Mouse (Mus musculus) kidney, embryonic 15.5 days (tissue): ENCODE data around the gene Toe1. TPM values are rescaled to one million over a fixed set of nuclear protein-coding genes. Genes with fewer than 3 reads are reported as not detected.
"Not testable (repeated sequence)": the region's sequence is repeated elsewhere in the genome, so short reads cannot be mapped to it uniquely, and the experiment has no call there.

Experiments used
- ATAC-seq: fragments of 200-750 bp; cut with Nextera tagmentation; replicated peaks from 2 replicates; pipeline ENCODE4 v1.8.0; 2017; ENCODE audit warnings: moderate TSS enrichment; ENCODE audit not compliant: low FRiP score
- H3K27ac ChIP-seq: fragments of 300-500 bp; sonication (generic); 2 replicates; pipeline ENCODE4 v1.5.1; 2015; ENCODE audit warnings: mild to moderate bottlenecking, inconsistent platforms
- H3K27me3 ChIP-seq: fragments of 300-500 bp; sonication (generic); 2 replicates; pipeline ENCODE4 v1.6.1; 2015; ENCODE audit warnings: inconsistent platforms
- H3K36me3 ChIP-seq: fragments of 300-500 bp; sonication (generic); 2 replicates; pipeline ENCODE4 v1.6.1; 2015; ENCODE audit warnings: inconsistent platforms
- H3K4me1 ChIP-seq: fragments of 300-500 bp; sonication (generic); 2 replicates; pipeline ENCODE4 v1.6.1; 2015; ENCODE audit warnings: inconsistent platforms
- H3K4me2 ChIP-seq: fragments of 300-500 bp; sonication (generic); 2 replicates; pipeline ENCODE4 v1.6.1; 2015; ENCODE audit warnings: moderate library complexity, mild to moderate bottlenecking, inconsistent platforms
- H3K4me3 ChIP-seq: fragments of 300-500 bp; sonication (generic); replicated peaks from 2 replicates; pipeline ENCODE4 v1.5.1; 2015; ENCODE audit warnings: mild to moderate bottlenecking, inconsistent platforms
- H3K9ac ChIP-seq: fragments of 300-500 bp; sonication (generic); 2 replicates; pipeline ENCODE4 v1.6.1; 2015; ENCODE audit warnings: mild to moderate bottlenecking, inconsistent platforms
- H3K9me3 ChIP-seq: fragments of 300-500 bp; sonication (generic); replicated peaks from 2 replicates; pipeline ENCODE4 v1.6.1; 2016; ENCODE audit warnings: inconsistent platforms
- WGBS: fragments of 180-500 bp; shearing (Covaris S2); methylation state at CpG from one replicate; pipeline ENCODE4 v1.1.7; 2015; ENCODE audit warnings: mixed read lengths; 5-methylcytosine and 5-hydroxymethylcytosine counted together
- polyA plus RNA-seq: library from polyadenylated mRNA; unstranded; fragments of >200 nt; fragmentation: Nextera tagmentation; extraction: Ambion mirVana; gene quantifications from 2 replicates; pipeline ENCODE4 v1.2.1, GENCODE M21; 2015

Toe1 gene
- polyA plus RNA-seq, result 38.1 and 39.8 TPM in 2 replicates

DNA sequence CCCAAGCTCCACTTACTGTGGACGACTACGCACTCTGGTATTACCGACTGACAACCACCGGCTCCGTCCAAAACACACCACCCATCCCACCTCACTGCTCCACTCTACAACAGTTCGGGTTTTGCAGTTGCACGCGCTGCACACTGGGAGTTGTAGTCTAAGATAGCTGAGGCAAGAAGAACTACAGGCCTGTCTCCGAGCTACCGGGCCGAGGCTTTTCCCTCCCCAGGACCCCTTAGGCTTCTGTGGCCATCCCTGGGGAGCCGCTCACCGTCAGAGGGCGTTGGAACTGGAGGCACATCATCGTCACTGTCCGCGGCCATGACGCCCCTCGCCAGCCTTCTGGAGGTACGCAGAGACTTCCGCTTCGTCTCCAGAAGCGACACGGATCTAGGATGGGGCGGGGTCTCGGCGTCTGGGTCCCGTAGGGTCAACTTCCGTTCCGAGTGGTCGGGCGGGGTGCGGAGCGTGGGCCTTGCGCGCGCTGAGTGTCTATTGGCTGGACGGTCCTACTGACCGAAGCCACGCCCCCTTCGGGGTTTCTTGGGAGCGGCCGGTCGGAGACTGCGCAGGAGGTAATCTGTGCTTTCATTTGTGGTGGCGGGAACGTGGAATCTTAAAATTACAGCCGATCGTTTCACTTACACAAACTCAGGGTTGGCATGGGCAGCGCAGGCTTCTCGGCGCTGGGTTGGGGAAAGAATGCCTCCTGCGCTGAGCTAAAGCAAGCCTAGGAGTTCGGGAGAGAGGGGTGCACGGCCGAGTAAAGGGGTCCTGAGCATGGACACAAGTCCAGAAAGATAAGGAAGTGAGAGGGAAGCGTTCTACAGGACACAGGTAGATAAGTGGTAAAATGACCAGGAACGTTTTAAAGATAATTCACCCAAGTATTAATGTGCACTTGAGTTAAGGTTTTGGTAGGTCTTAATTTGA is at the start of gene Toe1, which contains the start of gene Mutyh:
Toe1 (minus strand) TSS at position 444 of the 933 bp plus-strand sequence.
Mutyh (plus strand) TSS at position 527 of the 933 bp plus-strand sequence.
- H3K9ac ChIP-seq, result peak within 1 kb of the TSS; percentile 65
- peaks cover 12% of the 10 kb centered on the region for H3K4me1 ChIP-seq
- under 1% methylated on average over 58 of the region's 58 CpGs for WGBS
- peak; percentile 99 for ATAC-seq
- H3K4me3 ChIP-seq, result peak within 1 kb of the TSS; percentile 77
- peak within 1 kb of the TSS; percentile 93 for H3K27ac ChIP-seq
- peak within 1 kb of the TSS; percentile 66 for H3K4me2 ChIP-seq
- peaks cover 36% of the 10 kb centered on the region for H3K36me3 ChIP-seq
- no peaks in the 10 kb centered on the region for H3K9me3 ChIP-seq
- H3K27me3 ChIP-seq, result no peaks in the 10 kb centered on the region

DNA sequence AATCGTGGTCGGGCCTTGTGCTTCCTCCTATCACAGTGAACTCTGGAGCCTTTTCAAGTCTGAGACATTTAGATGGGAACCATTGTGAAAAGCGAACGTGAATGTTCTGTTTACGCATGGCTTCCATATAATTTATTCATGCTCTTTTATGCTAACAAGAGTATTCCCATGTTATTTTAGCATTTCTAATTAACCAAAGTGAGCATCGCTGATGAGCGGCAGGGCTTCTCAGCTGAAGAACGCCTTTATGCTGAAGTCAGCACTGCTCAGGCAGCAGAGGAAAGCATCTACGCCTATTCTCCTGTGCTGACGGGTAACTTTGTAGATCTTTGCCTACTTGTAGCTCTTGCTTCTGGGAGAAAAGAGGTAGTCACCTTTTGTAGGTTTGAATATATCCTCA is 49.8 kb upstream of the Toe1 start:
- ATAC-seq, result no peak
- 88% methylated on average over 10 of the region's 10 CpGs for WGBS
- no peaks in the 10 kb centered on the region; the same call in 1 of the 2 replicates for H3K27me3 ChIP-seq

DNA sequence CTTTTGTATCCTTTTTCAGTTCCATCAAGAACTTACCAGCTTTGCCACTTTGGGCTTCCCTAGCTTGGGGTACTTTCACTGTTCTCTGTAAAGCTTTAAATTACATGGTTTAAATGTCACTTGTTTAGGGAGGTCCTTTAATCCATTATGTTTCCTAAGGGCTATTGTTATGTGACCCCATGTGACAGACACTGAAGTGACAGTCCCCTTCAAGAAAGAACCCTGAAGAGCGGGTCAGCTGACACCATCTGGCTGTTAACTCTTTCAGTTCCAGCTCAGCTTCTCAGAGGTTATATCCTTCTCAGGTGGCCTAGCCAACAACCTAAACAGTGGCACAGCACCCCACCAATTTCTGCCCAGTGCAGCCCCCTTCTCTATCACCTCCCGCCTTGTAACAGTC is 46.8 kb upstream of the Toe1 start:
- Histone ChIP-seq H3K9me3 (no peaks in the 10 kb centered on the region), H3K4me1 (no peaks in the 10 kb centered on the region), H3K9ac (no peak overlapping the region), H3K4me2 (no peak overlapping the region), H3K4me3 (no peak overlapping the region), H3K27me3 (no peaks in the 10 kb centered on the region), H3K27ac (no peak overlapping the region), H3K36me3 (no peaks in the 10 kb centered on the region)
- WGBS, result 23% methylated on average over 2 of the region's 2 CpGs
- no peak for ATAC-seq

More for the DNA sequence above, 49.8 kb upstream of the Toe1 start:
- H3K9me3 ChIP-seq, result no peaks in the 10 kb centered on the region
- H3K4me3 ChIP-seq, result no peak overlapping the region
- H3K9ac ChIP-seq, result no peak overlapping the region
- no peaks in the 10 kb centered on the region for H3K4me1 ChIP-seq
- H3K27ac ChIP-seq, result no peak overlapping the region
- no peak overlapping the region for H3K4me2 ChIP-seq
- H3K36me3 ChIP-seq, result no peaks in the 10 kb centered on the region

GRCm38 (mm10) chr4:116849901-116850300 is 42.5 kb upstream of the Toe1 start:
- H3K4me1 ChIP-seq, result no peaks in the 10 kb centered on the region
- no peak for ATAC-seq
- H3K4me2 ChIP-seq, result no peak overlapping the region
- no peak overlapping the region for H3K4me3 ChIP-seq
- no peaks in the 10 kb centered on the region for H3K36me3 ChIP-seq
- no peak overlapping the region for H3K27ac ChIP-seq
- H3K9ac ChIP-seq, result no peak overlapping the region
- H3K9me3 ChIP-seq, result no peaks in the 10 kb centered on the region
- 69% methylated on average over 3 of the region's 3 CpGs for WGBS
- no peaks in the 10 kb centered on the region for H3K27me3 ChIP-seq

GRCm38 (mm10) chr4:116844324-116844723 is 36.9 kb upstream of the Toe1 start:
- Histone ChIP-seq H3K4me2 (no peak overlapping the region), H3K4me3 (no peak overlapping the region), H3K36me3 (no peaks in the 10 kb centered on the region), H3K27me3 (peaks cover 16% of the 10 kb centered on the region; the same call in 1 of the 2 replicates), H3K9ac (no peak overlapping the region), H3K9me3 (no peaks in the 10 kb centered on the region), H3K4me1 (0 out of 2 replicates have a peak, but pooled peaks cover 2% of the 10 kb centered on the region), H3K27ac (no peak overlapping the region)
- WGBS, result 98% methylated on average over 3 of the region's 3 CpGs
- ATAC-seq, result no peak

DNA sequence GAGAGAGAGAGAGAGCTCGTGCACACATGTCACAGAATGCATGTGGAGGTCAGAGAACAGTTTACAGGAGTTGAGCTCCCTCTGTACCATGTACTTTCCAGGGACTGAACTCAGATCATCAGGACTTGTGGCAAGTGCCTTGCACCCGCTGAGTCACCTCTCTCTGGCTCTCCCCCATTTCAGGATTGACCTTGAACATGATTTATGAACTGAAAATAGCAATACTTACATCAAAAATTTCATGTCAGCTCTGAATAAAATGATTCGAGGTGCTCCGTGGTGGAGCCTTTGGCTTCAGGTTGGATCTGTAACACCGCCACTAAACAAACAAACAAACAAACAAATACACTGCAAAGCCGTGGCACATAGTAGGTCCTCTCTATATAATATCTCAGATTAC is 33.4 kb upstream of the Toe1 start:
- 0 out of 2 replicates have a peak, but pooled peaks cover 2% of the 10 kb centered on the region for H3K4me1 ChIP-seq
- no peak overlapping the region for H3K4me3 ChIP-seq
- no peaks in the 10 kb centered on the region for H3K9me3 ChIP-seq
- no peaks in the 10 kb centered on the region for H3K36me3 ChIP-seq
- ATAC-seq, result no peak
- H3K4me2 ChIP-seq, result no peak overlapping the region
- 84% methylated on average over 6 of the region's 6 CpGs for WGBS
- peaks cover 18% of the 10 kb centered on the region; the same call in 1 of the 2 replicates for H3K27me3 ChIP-seq
- H3K27ac ChIP-seq, result no peak overlapping the region
- no peak overlapping the region for H3K9ac ChIP-seq

DNA sequence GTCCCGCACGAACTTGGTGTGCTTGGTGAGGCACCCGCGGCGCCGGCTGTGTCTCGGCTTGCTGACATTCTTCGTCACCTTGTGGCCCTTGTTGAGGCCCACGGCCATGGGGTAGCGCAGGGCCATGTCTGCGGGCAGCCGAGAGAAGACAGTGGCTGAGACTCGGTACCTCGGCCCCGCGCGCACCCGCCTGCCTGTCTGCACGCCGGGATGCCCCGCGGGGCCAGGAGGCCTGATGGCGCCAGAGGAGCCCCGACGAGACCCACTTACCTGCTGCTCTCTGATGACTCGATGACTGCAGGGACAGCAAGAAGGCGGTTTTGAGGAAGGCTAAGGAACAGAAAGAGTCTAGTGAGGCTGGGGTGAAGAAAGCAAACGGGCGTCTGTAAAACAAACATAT is 32.7 kb upstream of the Toe1 start:
- not testable (repeated sequence) for H3K27ac ChIP-seq, ATAC-seq, H3K9me3 ChIP-seq, H3K4me1 ChIP-seq, H3K36me3 ChIP-seq, H3K9ac ChIP-seq
- Histone ChIP-seq H3K4me2 (peak overlapping the region; percentile 45), H3K4me3 (peak overlapping the region; percentile 24), H3K27me3 (peaks cover 18% of the 10 kb centered on the region; the same call in 1 of the 2 replicates)
- 37% methylated on average over 20 of the region's 29 CpGs for WGBS

GRCm38 (mm10) chr4:116838999-116839398 is 31.6 kb upstream of the Toe1 start:
- H3K4me3 ChIP-seq, result no peak overlapping the region
- 0 out of 2 replicates have a peak, but pooled peaks cover 2% of the 10 kb centered on the region for H3K4me1 ChIP-seq
- no peak for ATAC-seq
- 0 out of 2 replicates have a peak overlapping the region, but pooled peaks have one; percentile 18 for H3K27ac ChIP-seq
- H3K4me2 ChIP-seq, result no peak overlapping the region
- no peaks in the 10 kb centered on the region for H3K9me3 ChIP-seq
- H3K9ac ChIP-seq, result no peak overlapping the region
- H3K36me3 ChIP-seq, result no peaks in the 10 kb centered on the region
- WGBS, result 28% methylated on average over 2 of the region's 2 CpGs
- peaks cover 18% of the 10 kb centered on the region; the same call in 1 of the 2 replicates for H3K27me3 ChIP-seq

- Histone ChIP-seq H3K9me3 (no peaks in the 10 kb centered on the region), H3K4me1 (peaks cover 19% of the 10 kb centered on the region), H3K9ac (no peak overlapping the region), H3K4me2 (no peak overlapping the region), H3K36me3 (no peaks in the 10 kb centered on the region), H3K4me3 (no peak overlapping the region), H3K27ac (peak overlapping the region; percentile 75), H3K27me3 (no peaks in the 10 kb centered on the region)
- peak; percentile 86 for ATAC-seq
- WGBS, result 7% methylated on average over 6 of the region's 6 CpGs
Measured at GRCm38 (mm10) chr4:116830070-116830368, 22.6 kb upstream of the Toe1 start.

- peak; percentile 10; the same call in 1 of the 2 replicates for ATAC-seq
- no peaks in the 10 kb centered on the region for H3K27me3 ChIP-seq
- no peak overlapping the region for H3K4me3 ChIP-seq
- no peaks in the 10 kb centered on the region for H3K9me3 ChIP-seq
- H3K4me1 ChIP-seq, result peaks cover 23% of the 10 kb centered on the region
- WGBS, result 39% methylated on average over 6 of the region's 6 CpGs
- peak overlapping the region; percentile 75 for H3K27ac ChIP-seq
- H3K9ac ChIP-seq, result no peak overlapping the region
- no peaks in the 10 kb centered on the region for H3K36me3 ChIP-seq
- H3K4me2 ChIP-seq, result no peak overlapping the region
Measured at GRCm38 (mm10) chr4:116829364-116830069, 22.1 kb upstream of the Toe1 start.

- Histone ChIP-seq H3K9ac (no peak overlapping the region), H3K4me3 (no peak overlapping the region), H3K4me2 (no peak overlapping the region), H3K9me3 (no peaks in the 10 kb centered on the region), H3K27me3 (no peaks in the 10 kb centered on the region), H3K4me1 (peaks cover 28% of the 10 kb centered on the region), H3K36me3 (no peaks in the 10 kb centered on the region), H3K27ac (no peak overlapping the region)
- WGBS, result under 1% methylated on average over 4 of the region's 4 CpGs
- ATAC-seq, result no peak
Measured at GRCm38 (mm10) chr4:116827819-116828218, 20.4 kb upstream of the Toe1 start.

DNA sequence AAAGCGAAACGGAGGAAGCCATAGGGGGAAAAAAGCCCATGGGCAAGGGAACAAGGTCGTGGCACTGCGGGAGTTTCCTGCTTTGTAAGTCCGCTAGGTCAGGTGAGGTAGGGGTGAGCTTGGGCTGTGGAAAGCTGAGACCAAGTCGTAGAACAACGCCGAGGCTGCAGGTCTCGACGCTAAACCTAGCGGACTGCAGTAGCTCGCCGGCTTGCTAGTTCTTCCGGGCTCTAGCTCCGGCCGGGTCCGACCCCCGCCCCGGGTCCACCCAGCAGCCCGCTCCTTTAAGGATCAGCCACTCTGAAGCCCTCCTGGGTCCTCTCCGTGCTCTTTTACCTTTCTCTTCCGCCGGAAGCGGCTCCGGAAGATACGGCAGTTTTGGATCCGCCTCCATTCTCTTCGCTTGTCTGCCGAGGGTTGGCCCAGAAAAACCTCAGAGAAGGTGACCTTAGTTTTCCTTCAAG is 17.1 kb upstream of the Toe1 start:
- H3K4me3 ChIP-seq, result peak overlapping the region; percentile 54
- peak; percentile 13; the same call in 1 of the 2 replicates for ATAC-seq

More for the DNA sequence above, 17.1 kb upstream of the Toe1 start:
- H3K4me2 ChIP-seq, result peak overlapping the region; percentile 73
- no peaks in the 10 kb centered on the region for H3K36me3 ChIP-seq
- H3K27me3 ChIP-seq, result peaks cover 13% of the 10 kb centered on the region
- H3K9ac ChIP-seq, result peak overlapping the region; percentile 56
- H3K4me1 ChIP-seq, result peaks cover 25% of the 10 kb centered on the region
- no peaks in the 10 kb centered on the region for H3K9me3 ChIP-seq
- H3K27ac ChIP-seq, result peak overlapping the region; percentile 85
- under 1% methylated on average over 29 of the region's 29 CpGs for WGBS
